Mouse (Mus musculus) erythroblast, embryonic 14.5 days (primary cell): ENCODE results near the gene Tsc22d4. TPM values are rescaled to one million over a fixed set of nuclear protein-coding genes. Genes with fewer than 3 reads are reported as not detected.
A peak's percentile ranks its signal among the peaks of the same experiment; 100 is the strongest.

Experiments used
- H3K27me3 ChIP-seq: 2 replicates; pipeline ENCODE4 v1.6.1; 2012; ENCODE audit warnings: inconsistent platforms; ENCODE audit not compliant: control insufficient read depth
- H3K36me3 ChIP-seq: 2 replicates; pipeline ENCODE4 v1.6.1; 2012; ENCODE audit warnings: mild to moderate bottlenecking, inconsistent platforms; ENCODE audit not compliant: control insufficient read depth
- H3K4me1 ChIP-seq: 2 replicates; pipeline ENCODE4 v1.6.1; 2012; ENCODE audit warnings: inconsistent platforms; ENCODE audit not compliant: control insufficient read depth
- H3K4me3 ChIP-seq: replicated peaks from 2 replicates; pipeline ENCODE3; 2012; ENCODE audit warnings: moderate library complexity, mild to moderate bottlenecking, inconsistent platforms
- H3K9me3 ChIP-seq: 2 replicates; pipeline ENCODE4 v1.6.1; 2012; ENCODE audit warnings: low read length, inconsistent platforms, mixed read lengths; ENCODE audit not compliant: control insufficient read depth
- GATA1 ChIP-seq: IDR thresholded peaks from 2 replicates; pipeline ENCODE4 v1.6.1; 2012; ENCODE audit warnings: low read length, inconsistent platforms, mixed read lengths
- TAL1 ChIP-seq: IDR thresholded peaks from 3 replicates; pipeline ENCODE4 v1.6.1; 2012; ENCODE audit warnings: low read length, inconsistent platforms, mixed read lengths
- polyA plus RNA-seq: library from polyadenylated mRNA; stranded (reverse); fragments of >175 nt; gene quantifications from 2 replicates; pipeline ENCODE4 v1.2.3, GENCODE M21; 2012

Tsc22d4 gene
- polyA plus RNA-seq, 1 experiment = 53.9 TPM

DNA sequence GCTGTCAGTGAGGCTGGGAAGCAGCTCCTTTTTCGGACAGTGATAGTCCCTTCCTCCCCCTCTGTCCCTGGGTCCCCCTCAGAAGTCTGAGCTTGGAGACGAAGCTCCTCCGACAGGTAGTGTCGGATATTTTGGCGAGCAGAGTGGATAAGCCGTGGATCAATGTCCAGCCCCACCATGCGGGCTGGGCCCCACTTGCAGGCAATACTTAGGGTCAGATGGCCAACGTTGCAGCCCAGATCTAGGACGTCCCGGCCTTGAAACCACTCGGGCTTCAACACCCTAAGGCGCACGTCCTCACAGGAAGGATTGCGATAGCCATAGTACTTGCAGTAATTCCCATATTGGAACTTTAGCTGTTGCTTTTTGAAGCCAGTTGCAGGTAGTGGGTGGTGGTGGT lies 39.0 kb downstream of the Tsc22d4 start:
- Histone ChIP-seq H3K27me3 (peaks cover 4% of the 10 kb centered on the region), H3K9me3 (peaks cover 6% of the 10 kb centered on the region), H3K4me1 (peaks cover 78% of the 10 kb centered on the region), H3K36me3 (peaks cover 58% of the 10 kb centered on the region), H3K4me3 (peak overlapping the region; percentile 76)
- TF ChIP-seq TAL1 (no peak), GATA1 (no peak)

DNA sequence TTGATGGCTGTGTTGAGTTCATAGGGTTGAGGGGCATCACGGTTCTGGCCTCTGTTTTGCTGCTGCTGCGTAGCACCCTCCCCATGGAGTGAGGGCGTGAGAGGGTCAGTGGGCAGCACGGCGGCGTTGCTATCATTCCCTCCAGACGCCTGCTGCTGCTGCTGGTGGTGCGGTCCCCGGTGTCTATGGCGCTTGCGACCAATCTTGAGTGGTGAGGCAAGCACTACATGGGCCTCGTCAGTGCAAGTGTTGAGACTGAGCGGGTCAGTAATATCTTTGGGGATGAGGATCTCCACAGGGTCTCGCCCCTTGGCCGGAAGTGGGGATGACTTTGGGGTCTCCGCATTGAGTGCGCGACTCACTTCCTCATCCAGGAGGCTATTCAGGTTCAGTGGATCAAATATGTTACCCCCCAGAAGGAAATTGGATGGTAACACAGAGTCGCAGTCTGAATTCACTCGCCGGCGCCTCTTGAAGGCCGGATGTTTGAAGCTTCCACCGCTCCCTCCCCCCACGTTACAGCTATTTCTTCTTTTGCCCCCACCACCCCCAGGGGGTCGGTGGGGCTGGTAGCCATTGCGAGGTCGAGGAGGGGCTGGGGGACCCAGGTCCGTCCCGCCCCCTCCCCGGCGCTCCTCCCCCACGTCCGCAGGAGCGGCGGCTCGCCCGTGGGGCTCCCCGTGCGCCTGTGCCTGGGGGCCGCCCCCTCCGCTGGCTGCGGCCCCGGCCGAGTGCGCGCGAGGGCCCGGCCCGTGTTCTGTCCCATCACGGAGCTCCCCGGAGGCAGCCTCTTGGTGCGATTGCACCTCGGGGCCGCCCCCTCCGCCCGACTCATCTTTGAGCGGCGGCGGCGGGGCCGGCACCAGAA lies 39.9 kb downstream of the Tsc22d4 start:
- Histone ChIP-seq H3K36me3 (peaks cover 49% of the 10 kb centered on the region), H3K4me3 (peak overlapping the region; percentile 76), H3K27me3 (peaks cover 4% of the 10 kb centered on the region), H3K4me1 (peaks cover 70% of the 10 kb centered on the region), H3K9me3 (peaks cover 6% of the 10 kb centered on the region)
- TF ChIP-seq TAL1 (no peak), GATA1 (no peak)

DNA sequence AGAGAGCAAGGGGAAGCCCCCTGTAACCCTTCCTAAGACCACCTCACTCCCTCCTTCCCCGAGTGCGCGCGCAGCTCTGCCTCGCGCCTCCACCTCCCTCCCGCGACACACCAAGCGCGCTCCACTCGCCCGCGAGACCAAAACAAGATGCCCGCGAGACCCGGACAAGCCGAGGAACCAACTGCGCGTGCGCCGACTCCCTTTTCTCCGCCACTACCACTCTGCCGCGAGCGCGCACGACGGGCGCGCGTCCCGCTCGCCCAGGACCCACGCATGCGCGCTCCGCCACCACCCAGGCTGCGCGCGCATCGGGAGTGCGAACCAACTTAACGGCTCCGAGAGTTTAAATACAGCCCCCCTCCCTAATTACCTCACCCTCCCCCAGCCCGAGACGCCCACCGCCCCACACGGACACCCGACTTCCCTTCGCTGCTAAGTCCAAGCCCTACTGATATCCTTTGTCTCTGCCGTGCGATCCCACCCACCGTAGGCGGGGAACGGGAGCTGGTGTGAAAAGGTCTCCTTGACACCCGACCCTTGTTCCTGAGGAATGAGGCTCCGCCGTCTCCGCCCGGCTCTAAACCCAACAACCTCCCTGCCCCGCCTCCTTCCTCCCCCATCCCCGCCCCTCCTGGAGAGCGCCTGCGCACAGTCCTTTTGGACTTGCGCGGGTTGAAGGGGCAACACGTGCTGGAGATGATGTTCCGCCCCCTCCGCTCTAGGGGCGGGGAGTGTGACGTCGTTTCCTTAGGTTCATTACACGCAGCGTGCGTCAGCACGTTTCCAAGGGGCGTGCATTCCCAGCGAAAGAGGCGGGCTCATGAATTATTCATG lies 40.8 kb downstream of the Tsc22d4 start:
- peaks cover 4% of the 10 kb centered on the region for H3K27me3 ChIP-seq
- H3K9me3 ChIP-seq = peaks cover 6% of the 10 kb centered on the region
- TF ChIP-seq GATA1 = no peak
- no peak for TF ChIP-seq TAL1
- peaks cover 40% of the 10 kb centered on the region for H3K36me3 ChIP-seq
- peak overlapping the region; percentile 76 for H3K4me3 ChIP-seq
- H3K4me1 ChIP-seq = peaks cover 62% of the 10 kb centered on the region

DNA sequence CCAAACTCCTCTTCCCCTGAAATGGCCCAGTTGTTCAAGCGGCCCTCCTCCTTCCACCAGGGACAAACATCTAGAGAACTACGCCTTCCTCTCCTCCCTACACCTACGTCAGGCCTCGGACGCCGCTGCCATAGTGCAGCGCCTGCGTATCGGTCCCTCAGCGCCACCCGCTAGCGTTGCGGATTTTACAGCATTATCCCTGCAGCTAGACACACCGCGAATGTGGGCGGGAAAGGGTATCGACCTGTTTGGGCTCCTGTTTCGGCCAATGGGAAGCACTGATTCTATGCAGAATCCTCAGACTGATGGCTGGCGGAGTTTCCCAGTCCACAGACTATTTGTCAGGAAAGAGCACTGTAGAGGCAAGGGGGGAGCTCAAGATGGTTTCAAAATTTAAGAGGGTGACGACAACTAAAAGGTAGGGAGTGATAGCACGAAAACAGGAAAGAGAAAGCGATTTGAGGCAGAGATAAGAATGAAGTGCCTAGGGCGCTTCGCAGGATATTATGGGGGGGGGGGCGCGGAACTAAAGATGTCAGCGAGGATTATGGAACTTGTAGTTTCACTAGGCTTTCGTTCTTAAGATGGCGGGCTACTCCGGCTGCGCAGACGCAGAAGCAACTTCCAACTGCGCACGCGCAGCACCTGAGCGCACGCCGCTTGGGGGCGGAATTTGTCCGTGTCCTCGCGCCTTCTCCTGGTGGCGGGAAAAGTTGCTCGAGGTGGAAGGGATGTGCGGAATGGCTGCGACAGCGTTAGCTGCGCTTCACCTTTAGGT lies 41.8 kb downstream of the Tsc22d4 start, which contains the start of the genes Mepce and Zcwpw1:
Gene Mepce (minus strand): TSS at position 505 of the 778 bp plus-strand sequence.
Gene Zcwpw1 (plus strand): TSS at position 648 of the 778 bp plus-strand sequence.
- Histone ChIP-seq H3K4me1 (peaks cover 52% of the 10 kb centered on the region), H3K4me3 (peak within 1 kb of the TSS; percentile 76), H3K36me3 (peaks cover 30% of the 10 kb centered on the region), H3K9me3 (peaks cover 6% of the 10 kb centered on the region), H3K27me3 (peaks cover 4% of the 10 kb centered on the region)
- TF ChIP-seq TAL1 (no peak), GATA1 (no peak)

DNA sequence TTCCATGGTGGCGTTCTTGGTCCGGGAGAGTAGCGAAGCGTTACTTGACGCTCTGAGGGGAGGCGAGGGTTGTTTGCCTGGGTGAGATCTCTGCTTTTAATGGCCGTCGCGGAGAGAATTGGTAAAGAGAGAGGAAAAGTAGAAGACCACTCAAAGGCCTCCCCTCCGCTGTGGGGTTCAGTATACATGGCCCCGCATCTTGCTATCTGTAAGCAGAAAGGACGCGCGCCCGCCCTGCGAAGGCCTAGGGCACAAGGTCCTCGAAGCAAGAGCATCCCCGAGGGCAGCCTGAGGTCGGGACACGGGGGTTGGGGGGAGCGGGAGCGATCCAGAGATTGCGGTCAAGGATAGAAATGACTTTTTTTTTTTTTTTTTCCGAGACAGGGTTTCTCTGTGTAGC lies 42.6 kb downstream of the Tsc22d4 start:
- H3K4me1 ChIP-seq = peaks cover 44% of the 10 kb centered on the region
- H3K9me3 ChIP-seq = peaks cover 6% of the 10 kb centered on the region
- H3K4me3 ChIP-seq = peak overlapping the region; percentile 76
- H3K27me3 ChIP-seq = peaks cover 4% of the 10 kb centered on the region
- no peak for TF ChIP-seq TAL1
- peaks cover 21% of the 10 kb centered on the region for H3K36me3 ChIP-seq

DNA sequence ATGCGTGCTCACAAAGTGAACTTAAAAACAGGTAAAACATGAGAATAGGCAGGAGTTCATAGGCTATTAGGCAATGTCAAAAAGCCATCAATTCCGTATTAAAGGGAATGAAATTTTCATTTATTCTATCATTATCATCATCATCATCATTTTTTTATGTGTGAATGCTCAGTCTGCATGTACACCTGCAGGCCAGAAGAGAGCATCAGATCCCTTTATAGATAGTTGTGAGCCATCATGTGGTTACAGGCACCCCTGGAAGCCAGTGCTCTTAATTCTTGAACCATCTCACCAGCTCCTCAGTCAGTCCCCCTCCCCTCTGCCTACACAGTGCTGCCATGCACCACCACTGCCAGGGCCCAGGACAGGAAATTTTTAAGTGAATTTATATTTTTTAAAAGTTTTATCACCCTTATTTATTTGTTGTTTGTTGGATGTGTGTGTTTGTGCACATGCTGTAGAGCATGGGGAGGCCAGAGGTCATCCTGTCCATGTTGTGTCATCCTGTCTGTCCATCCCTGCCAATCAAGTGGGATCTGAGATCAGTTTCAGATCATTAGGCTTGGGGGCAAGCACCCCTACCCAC lies 43.5 kb downstream of the Tsc22d4 start:
- Histone ChIP-seq H3K4me1 (peaks cover 35% of the 10 kb centered on the region), H3K4me3 (no peak overlapping the region), H3K9me3 (peaks cover 6% of the 10 kb centered on the region), H3K27me3 (peaks cover 4% of the 10 kb centered on the region), H3K36me3 (peaks cover 13% of the 10 kb centered on the region)
- TF ChIP-seq GATA1 = no peak
- TF ChIP-seq TAL1 = no peak

DNA sequence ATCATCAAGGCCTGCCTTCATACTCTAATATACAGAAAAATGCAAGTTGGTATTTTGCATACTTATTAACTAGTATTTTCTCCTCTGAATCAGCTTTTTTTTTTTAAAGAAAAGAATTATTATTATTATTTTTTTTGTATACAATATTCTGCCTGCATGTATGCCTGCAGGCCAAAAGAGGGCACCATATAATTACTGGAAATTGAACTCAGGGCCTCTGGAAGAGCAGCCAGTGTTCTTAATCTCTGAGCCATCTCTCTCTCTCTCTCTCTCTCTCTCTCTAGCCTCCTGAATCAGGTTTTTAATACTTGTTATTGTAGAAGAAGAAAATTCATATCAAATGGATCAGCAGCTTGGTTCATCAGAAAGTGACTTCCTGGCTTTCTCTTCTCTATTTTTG lies 46.0 kb downstream of the Tsc22d4 start:
- Histone ChIP-seq H3K4me1 (peaks cover 13% of the 10 kb centered on the region), H3K9me3 (peaks cover 6% of the 10 kb centered on the region), H3K4me3 (no peak overlapping the region), H3K36me3 (no peaks in the 10 kb centered on the region), H3K27me3 (peaks cover 4% of the 10 kb centered on the region)
- TF ChIP-seq TAL1 (no peak), GATA1 (no peak)

DNA sequence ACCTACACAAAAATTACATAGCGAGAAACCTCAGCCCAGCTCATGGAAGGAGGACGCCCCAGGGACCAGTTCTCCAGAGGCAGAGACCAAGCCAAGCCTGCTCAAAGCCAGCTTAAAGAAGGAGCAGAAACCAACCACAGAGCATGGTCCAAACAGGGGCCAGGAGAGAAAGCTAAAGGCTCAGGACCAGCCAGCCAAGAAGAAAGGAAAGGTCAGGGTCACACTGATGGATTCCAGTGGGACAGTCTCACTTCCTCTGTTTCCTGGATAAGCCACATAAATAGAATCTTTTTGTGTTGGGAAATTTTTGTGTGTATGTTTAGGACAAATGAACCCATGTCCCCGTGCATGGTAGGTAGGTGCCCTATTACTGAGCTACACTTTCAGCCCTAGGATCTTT lies 51.1 kb downstream of the Tsc22d4 start:
- H3K9me3 ChIP-seq = no peaks in the 10 kb centered on the region
- no peaks in the 10 kb centered on the region for H3K36me3 ChIP-seq
- TF ChIP-seq TAL1 = no peak
- no peak for TF ChIP-seq GATA1
- H3K27me3 ChIP-seq = no peaks in the 10 kb centered on the region
- no peaks in the 10 kb centered on the region for H3K4me1 ChIP-seq
- no peak overlapping the region for H3K4me3 ChIP-seq
